Mouse (Mus musculus): ENCODE measurements around the gene Sorcs2. TPM values are rescaled to one million over a fixed set of nuclear protein-coding genes. Genes with fewer than 3 reads are reported as not detected.

Gene Sorcs2
- polyA plus RNA-seq, 1 experiment, result 5.7 TPM

DNA sequence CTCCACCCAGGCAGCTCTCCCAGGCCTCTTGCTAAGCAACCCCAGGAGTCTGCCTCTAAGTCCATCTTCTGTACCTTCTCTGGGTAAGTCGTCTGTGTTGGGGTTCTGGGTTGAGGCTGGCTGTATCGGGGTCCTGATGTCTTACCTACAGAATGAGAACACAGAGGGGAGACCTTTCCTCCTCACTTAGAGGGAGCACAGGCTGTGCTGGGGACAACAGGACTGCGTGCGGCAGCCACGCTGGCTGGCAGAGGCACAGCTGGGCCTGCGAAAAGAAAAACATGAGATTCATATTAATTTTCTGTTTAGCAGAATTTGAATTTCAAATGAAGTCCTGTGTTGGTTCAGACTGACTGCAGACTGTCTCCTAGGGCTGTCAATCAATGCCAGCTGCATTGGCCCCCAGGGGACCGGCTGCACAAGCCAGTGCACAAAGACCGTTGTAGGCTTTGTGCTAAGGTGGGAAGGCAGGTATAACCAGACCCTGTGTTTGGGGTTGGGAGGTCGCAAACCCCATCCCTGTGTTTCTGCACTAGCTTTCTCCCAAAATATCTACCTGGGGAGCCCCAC is 36.5 kb upstream of the Sorcs2 start:
- Histone ChIP-seq H3K27ac (ENCODE audit: control insufficient read depth, insufficient read depth, low read length) (no peak overlapping the region), H3K4me3 (ENCODE audit: control insufficient read depth, insufficient read depth, low read length) (no peak overlapping the region), H3K36me3 (ENCODE audit: control insufficient read depth, insufficient read depth, low read length) (no peaks in the 10 kb centered on the region), H3K27me3 (ENCODE audit: control insufficient read depth, insufficient read depth, low read length) (no peaks in the 10 kb centered on the region), H3K4me1 (replicated peaks; ENCODE audit: control insufficient read depth, insufficient read depth, low read length) (no peaks in the 10 kb centered on the region)
- 86% methylated on average over 9 of the region's 9 CpGs for WGBS
- TF ChIP-seq CTCF (IDR thresholded peaks at IDR 0.05; ENCODE audit: borderline replicate concordance, control insufficient read depth, extremely low read depth, insufficient read depth, low read length, poor library complexity) (no peak), POLR2A (IDR thresholded peaks at IDR 0.05; ENCODE audit: control insufficient read depth, extremely low read depth, insufficient read depth, low read length, poor library complexity) (no peak)
- DNase-seq, result no peak

DNA sequence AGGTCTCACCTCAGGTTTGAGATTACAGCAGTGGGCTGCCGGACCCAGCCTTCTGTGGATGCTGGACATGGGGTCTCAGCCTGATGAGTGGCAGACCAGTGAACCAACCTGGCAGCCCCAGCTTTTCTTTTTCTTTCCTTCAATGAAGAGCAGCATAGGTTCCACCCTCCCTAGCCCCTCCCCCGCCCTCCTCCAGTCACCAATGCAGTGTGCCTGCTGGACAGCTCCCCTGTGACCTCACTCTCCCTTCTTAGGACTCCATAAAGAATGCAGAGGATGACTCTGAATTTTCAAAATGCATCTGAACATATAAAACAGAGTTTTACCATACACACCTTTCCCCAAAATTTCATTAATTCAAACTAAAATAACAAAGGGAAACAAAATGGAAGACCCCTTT is 33.8 kb upstream of the Sorcs2 start:
- no peak for TF ChIP-seq POLR2A (IDR thresholded peaks at IDR 0.05; ENCODE audit: control insufficient read depth, extremely low read depth, insufficient read depth, low read length, poor library complexity)
- TF ChIP-seq CTCF (IDR thresholded peaks at IDR 0.05; ENCODE audit: borderline replicate concordance, control insufficient read depth, extremely low read depth, insufficient read depth, low read length, poor library complexity), result no peak
- WGBS, result 79% methylated on average over 2 of the region's 2 CpGs
- no peak overlapping the region for H3K27ac ChIP-seq (ENCODE audit: control insufficient read depth, insufficient read depth, low read length)
- no peak overlapping the region for H3K4me3 ChIP-seq (ENCODE audit: control insufficient read depth, insufficient read depth, low read length)
- H3K4me1 ChIP-seq (replicated peaks; ENCODE audit: control insufficient read depth, insufficient read depth, low read length), result 0 out of 2 replicates have a peak, but pooled peaks cover under 1% of the 10 kb centered on the region
- no peaks in the 10 kb centered on the region; the same call in 1 of the 2 replicates for H3K27me3 ChIP-seq (ENCODE audit: control insufficient read depth, insufficient read depth, low read length)
- no peak for DNase-seq
- H3K36me3 ChIP-seq (ENCODE audit: control insufficient read depth, insufficient read depth, low read length), result no peaks in the 10 kb centered on the region

- H3K36me3 ChIP-seq (ENCODE audit: control insufficient read depth, insufficient read depth, low read length), result no peaks in the 10 kb centered on the region
- no peaks in the 10 kb centered on the region; the same call in 1 of the 2 replicates for H3K27me3 ChIP-seq (ENCODE audit: control insufficient read depth, insufficient read depth, low read length)
- 91% methylated on average over 3 of the region's 3 CpGs for WGBS
- DNase-seq, result no peak
- peaks cover 10% of the 10 kb centered on the region for H3K4me1 ChIP-seq (replicated peaks; ENCODE audit: control insufficient read depth, insufficient read depth, low read length)
- H3K4me3 ChIP-seq (ENCODE audit: control insufficient read depth, insufficient read depth, low read length), result no peak overlapping the region
- TF ChIP-seq POLR2A (IDR thresholded peaks at IDR 0.05; ENCODE audit: control insufficient read depth, extremely low read depth, insufficient read depth, low read length, poor library complexity), result no peak
- no peak for TF ChIP-seq CTCF (IDR thresholded peaks at IDR 0.05; ENCODE audit: borderline replicate concordance, control insufficient read depth, extremely low read depth, insufficient read depth, low read length, poor library complexity)
- no peak overlapping the region for H3K27ac ChIP-seq (ENCODE audit: control insufficient read depth, insufficient read depth, low read length)
These were observed 31.6 kb upstream of the Sorcs2 start for GRCm38 (mm10) chr5:36429551-36429950.

GRCm38 (mm10) chr5:36427831-36428230 is 29.9 kb upstream of the Sorcs2 start:
- no peak for DNase-seq
- no peaks in the 10 kb centered on the region; the same call in 1 of the 2 replicates for H3K27me3 ChIP-seq (ENCODE audit: control insufficient read depth, insufficient read depth, low read length)
- WGBS, result 32% methylated on average over 11 of the region's 11 CpGs

DNA sequence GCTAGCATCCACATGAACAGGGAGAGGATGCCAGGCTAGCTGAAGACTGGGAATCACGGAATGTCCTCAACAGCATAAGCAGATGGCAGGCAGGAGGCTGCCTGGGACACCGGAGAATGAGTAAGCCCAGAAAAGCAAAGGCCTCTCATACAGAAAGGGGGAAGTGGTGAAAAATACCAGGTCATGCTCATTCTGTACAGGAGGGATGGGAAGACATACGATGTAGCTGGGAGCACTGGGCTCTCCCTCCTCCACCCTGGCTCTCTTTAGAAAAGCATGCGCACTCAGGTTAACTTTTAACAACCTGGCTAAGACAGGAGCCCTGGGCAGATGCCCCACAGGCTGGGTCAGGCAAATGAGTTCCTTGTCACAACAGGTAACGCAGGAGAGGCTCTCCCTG is 28.5 kb upstream of the Sorcs2 start:
- H3K27ac ChIP-seq (ENCODE audit: control insufficient read depth, insufficient read depth, low read length), result no peak overlapping the region
- no peak for DNase-seq
- TF ChIP-seq CTCF (IDR thresholded peaks at IDR 0.05; ENCODE audit: borderline replicate concordance, control insufficient read depth, extremely low read depth, insufficient read depth, low read length, poor library complexity) (no peak), POLR2A (IDR thresholded peaks at IDR 0.05; ENCODE audit: control insufficient read depth, extremely low read depth, insufficient read depth, low read length, poor library complexity) (no peak)
- H3K4me1 ChIP-seq (replicated peaks; ENCODE audit: control insufficient read depth, insufficient read depth, low read length), result peaks cover 10% of the 10 kb centered on the region
- H3K36me3 ChIP-seq (ENCODE audit: control insufficient read depth, insufficient read depth, low read length), result no peaks in the 10 kb centered on the region
- H3K4me3 ChIP-seq (ENCODE audit: control insufficient read depth, insufficient read depth, low read length), result no peak overlapping the region
- no peaks in the 10 kb centered on the region; the same call in 1 of the 2 replicates for H3K27me3 ChIP-seq (ENCODE audit: control insufficient read depth, insufficient read depth, low read length)
- 38% methylated on average over 5 of the region's 5 CpGs for WGBS

More at GRCm38 (mm10) chr5:36427831-36428230, 29.9 kb upstream of the Sorcs2 start:
- Histone ChIP-seq H3K4me3 (ENCODE audit: control insufficient read depth, insufficient read depth, low read length) (no peak overlapping the region), H3K36me3 (ENCODE audit: control insufficient read depth, insufficient read depth, low read length) (no peaks in the 10 kb centered on the region), H3K27ac (ENCODE audit: control insufficient read depth, insufficient read depth, low read length) (no peak overlapping the region), H3K4me1 (replicated peaks; ENCODE audit: control insufficient read depth, insufficient read depth, low read length) (peaks cover 10% of the 10 kb centered on the region)
- TF ChIP-seq CTCF (IDR thresholded peaks at IDR 0.05; ENCODE audit: borderline replicate concordance, control insufficient read depth, extremely low read depth, insufficient read depth, low read length, poor library complexity), result no peak
- no peak for TF ChIP-seq POLR2A (IDR thresholded peaks at IDR 0.05; ENCODE audit: control insufficient read depth, extremely low read depth, insufficient read depth, low read length, poor library complexity)

DNA sequence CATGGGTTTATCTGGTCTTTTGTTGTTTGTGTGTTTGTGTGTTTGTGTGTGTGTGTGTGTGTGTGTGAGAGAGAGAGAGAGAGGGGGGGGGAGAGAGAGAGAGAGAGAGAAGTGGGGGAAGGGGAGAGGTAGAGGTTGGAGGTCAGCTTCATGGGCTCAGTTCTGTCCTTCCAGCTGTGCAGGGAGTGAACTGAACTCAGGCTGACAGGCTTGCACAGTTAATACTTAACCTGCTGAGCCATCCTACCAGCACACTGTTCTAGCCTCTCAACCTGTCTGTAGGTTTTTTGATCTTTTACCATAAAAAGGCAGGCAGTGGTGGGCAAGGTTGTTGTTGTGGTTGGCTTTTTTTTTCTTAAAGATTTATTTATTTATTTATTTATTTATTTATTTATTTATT is 26.7 kb upstream of the Sorcs2 start:
- Histone ChIP-seq H3K4me1 (replicated peaks; ENCODE audit: control insufficient read depth, insufficient read depth, low read length) (peaks cover 10% of the 10 kb centered on the region), H3K27me3 (ENCODE audit: control insufficient read depth, insufficient read depth, low read length) (no peaks in the 10 kb centered on the region; the same call in 1 of the 2 replicates), H3K4me3 (ENCODE audit: control insufficient read depth, insufficient read depth, low read length) (no peak overlapping the region), H3K27ac (ENCODE audit: control insufficient read depth, insufficient read depth, low read length) (no peak overlapping the region), H3K36me3 (ENCODE audit: control insufficient read depth, insufficient read depth, low read length) (no peaks in the 10 kb centered on the region)
- TF ChIP-seq POLR2A (IDR thresholded peaks at IDR 0.05; ENCODE audit: control insufficient read depth, extremely low read depth, insufficient read depth, low read length, poor library complexity) (no peak), CTCF (IDR thresholded peaks at IDR 0.05; ENCODE audit: borderline replicate concordance, control insufficient read depth, extremely low read depth, insufficient read depth, low read length, poor library complexity) (no peak)
- DNase-seq, result no peak

DNA sequence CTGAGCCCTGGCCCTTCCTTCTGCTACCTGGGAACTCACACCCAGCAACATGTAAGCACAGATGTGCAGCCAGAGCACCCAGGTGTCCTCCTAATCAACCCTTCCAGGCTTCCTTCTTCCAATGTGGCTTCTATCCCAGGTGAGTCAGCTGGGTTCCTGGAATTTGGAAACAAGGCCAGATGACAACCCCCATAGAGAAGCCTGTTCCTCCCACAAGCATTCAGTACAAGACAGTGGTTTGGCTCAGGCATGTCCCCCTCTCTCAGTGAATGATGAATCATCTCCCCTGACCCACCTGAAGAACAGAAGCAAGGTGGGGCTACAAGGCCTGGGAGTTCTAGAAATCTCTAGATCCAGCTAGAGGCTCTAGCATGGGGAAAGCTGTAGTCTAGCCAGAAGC is 24.8 kb upstream of the Sorcs2 start:
- Histone ChIP-seq H3K27me3 (ENCODE audit: control insufficient read depth, insufficient read depth, low read length) (no peaks in the 10 kb centered on the region; the same call in 1 of the 2 replicates), H3K36me3 (ENCODE audit: control insufficient read depth, insufficient read depth, low read length) (no peaks in the 10 kb centered on the region), H3K4me1 (replicated peaks; ENCODE audit: control insufficient read depth, insufficient read depth, low read length) (peaks cover 10% of the 10 kb centered on the region), H3K27ac (ENCODE audit: control insufficient read depth, insufficient read depth, low read length) (no peak overlapping the region), H3K4me3 (ENCODE audit: control insufficient read depth, insufficient read depth, low read length) (no peak overlapping the region)
- no peak for DNase-seq
- TF ChIP-seq CTCF (IDR thresholded peaks at IDR 0.05; ENCODE audit: borderline replicate concordance, control insufficient read depth, extremely low read depth, insufficient read depth, low read length, poor library complexity), result no peak
- no peak for TF ChIP-seq POLR2A (IDR thresholded peaks at IDR 0.05; ENCODE audit: control insufficient read depth, extremely low read depth, insufficient read depth, low read length, poor library complexity)

All from thymus, adult 2 months (tissue).